Mouse (Mus musculus): ENCODE measurements at regions not wholly inside any gene's neighbourhood (a gene's known extent, or its start where the extent isn't known, plus 50 kb on each side); places are given as distances from the start of the nearest gene placed in this dataset.

DNA sequence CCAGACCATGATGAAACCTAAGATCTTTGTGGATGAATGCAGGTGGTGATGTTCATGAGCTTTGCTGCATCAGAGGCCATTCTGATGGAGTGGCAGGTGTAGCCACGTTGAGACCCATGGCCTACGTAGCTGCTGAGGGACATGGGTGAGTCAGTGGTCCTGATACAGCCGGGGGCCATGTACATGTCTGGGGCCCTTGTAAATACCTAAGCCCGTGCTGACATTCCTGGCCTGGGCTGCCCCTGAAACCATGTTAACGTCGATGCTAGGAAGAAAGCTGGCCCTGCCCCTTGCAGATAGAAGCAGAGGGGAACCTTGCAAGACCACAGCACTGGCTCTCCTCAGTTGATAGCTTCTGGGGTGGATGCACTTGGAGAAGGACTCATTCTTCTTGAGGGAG is 165.2 kb downstream of the Fam76b start:
- H3K4me3 ChIP-seq (ENCODE audit: control insufficient read depth, insufficient read depth, low read length) = no peak overlapping the region
- no peak for TF ChIP-seq CTCF (IDR thresholded peaks at IDR 0.05; ENCODE audit: borderline replicate concordance, control insufficient read depth, extremely low read depth, insufficient read depth, low read length, poor library complexity)
- TF ChIP-seq POLR2A (IDR thresholded peaks at IDR 0.05; ENCODE audit: control insufficient read depth, extremely low read depth, insufficient read depth, low read length, poor library complexity) = no peak
- H3K36me3 ChIP-seq (ENCODE audit: control insufficient read depth, insufficient read depth, low read length) = no peaks in the 10 kb centered on the region
- DNase-seq = no peak
- no peak overlapping the region for H3K27ac ChIP-seq (ENCODE audit: control insufficient read depth, insufficient read depth, low read length)
- H3K27me3 ChIP-seq (ENCODE audit: control insufficient read depth, insufficient read depth, low read length) = no peaks in the 10 kb centered on the region
- no peaks in the 10 kb centered on the region for H3K4me1 ChIP-seq (replicated peaks; ENCODE audit: control insufficient read depth, insufficient read depth, low read length)
- 89% methylated on average over 6 of the region's 6 CpGs for WGBS

DNA sequence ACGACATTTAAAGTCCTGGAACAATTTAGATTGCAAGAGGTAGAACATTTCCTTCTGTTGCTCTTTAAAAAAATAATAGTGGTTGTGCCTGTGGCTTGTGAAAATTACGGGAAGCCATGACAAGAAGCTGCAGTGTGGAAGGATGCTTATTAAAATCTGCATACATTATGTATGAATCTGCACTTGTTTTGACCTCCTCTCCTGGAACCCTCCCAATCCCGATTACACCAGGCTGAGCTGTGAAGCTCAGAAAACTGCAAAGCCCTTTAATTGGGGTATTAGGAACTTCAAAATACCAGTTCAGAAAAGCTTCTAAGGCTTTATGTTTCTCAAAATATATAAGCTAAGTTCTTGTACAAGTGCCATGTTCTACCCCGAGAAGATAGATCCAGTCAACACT is 171.8 kb downstream of the Fam76b start:
- no peak for DNase-seq
- no peaks in the 10 kb centered on the region for H3K4me1 ChIP-seq (replicated peaks; ENCODE audit: control insufficient read depth, insufficient read depth, low read length)
- WGBS = 91% methylated on average over 4 of the region's 4 CpGs
- no peaks in the 10 kb centered on the region for H3K27me3 ChIP-seq (ENCODE audit: control insufficient read depth, insufficient read depth, low read length)
- H3K36me3 ChIP-seq (ENCODE audit: control insufficient read depth, insufficient read depth, low read length) = no peaks in the 10 kb centered on the region
- H3K4me3 ChIP-seq (ENCODE audit: control insufficient read depth, insufficient read depth, low read length) = no peak overlapping the region
- TF ChIP-seq POLR2A (IDR thresholded peaks at IDR 0.05; ENCODE audit: control insufficient read depth, extremely low read depth, insufficient read depth, low read length, poor library complexity) = no peak
- H3K27ac ChIP-seq (ENCODE audit: control insufficient read depth, insufficient read depth, low read length) = no peak overlapping the region

DNA sequence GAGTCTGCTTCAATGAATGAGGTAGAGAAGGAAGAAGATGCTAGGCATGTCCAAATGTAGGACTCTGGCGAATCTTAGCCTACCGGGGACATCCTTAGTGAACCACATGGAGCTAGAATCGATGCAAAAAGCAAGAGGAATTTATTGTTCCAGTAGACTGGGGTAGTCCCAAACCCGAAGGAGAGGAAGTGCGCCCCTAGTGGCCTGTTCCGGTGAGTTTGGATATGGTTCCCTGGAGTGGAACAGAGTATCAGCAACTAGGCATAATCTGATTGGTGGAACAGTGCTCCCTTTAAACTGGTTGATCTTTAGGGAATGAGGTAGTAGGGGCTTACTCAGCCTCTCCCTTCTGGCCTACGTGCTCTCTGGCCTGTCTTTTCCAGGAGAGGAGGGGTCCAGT is 174.0 kb downstream of the Fam76b start:
- H3K27me3 ChIP-seq (ENCODE audit: control insufficient read depth, insufficient read depth, low read length) = no peaks in the 10 kb centered on the region
- TF ChIP-seq POLR2A (IDR thresholded peaks at IDR 0.05; ENCODE audit: control insufficient read depth, extremely low read depth, insufficient read depth, low read length, poor library complexity) = no peak

DNA sequence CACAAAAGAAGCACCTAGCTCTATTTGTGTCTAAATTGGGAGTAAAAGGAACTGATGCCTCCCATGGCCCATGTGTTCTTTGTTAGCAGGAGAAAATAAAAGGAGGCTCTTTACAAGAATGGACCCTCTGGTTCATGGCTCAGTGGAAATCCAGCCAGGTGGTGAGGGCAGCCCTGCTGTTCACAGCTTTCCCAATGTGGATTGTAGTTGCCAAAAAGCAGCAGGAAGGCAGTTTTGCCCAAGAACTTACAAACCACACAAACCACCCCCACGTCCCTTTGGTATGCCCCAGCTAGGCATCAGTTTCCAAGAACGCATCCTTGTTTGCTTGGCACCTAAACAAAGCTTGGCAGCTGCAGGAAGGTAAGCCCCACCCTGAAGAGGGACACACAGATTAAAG is 174.7 kb downstream of the Fam76b start:
- Histone ChIP-seq H3K4me3 (ENCODE audit: control insufficient read depth, insufficient read depth, low read length) (no peak overlapping the region), H3K27me3 (ENCODE audit: control insufficient read depth, insufficient read depth, low read length) (no peaks in the 10 kb centered on the region), H3K27ac (ENCODE audit: control insufficient read depth, insufficient read depth, low read length) (no peak overlapping the region), H3K4me1 (replicated peaks; ENCODE audit: control insufficient read depth, insufficient read depth, low read length) (0 out of 2 replicates have a peak, but pooled peaks cover 3% of the 10 kb centered on the region), H3K36me3 (ENCODE audit: control insufficient read depth, insufficient read depth, low read length) (no peaks in the 10 kb centered on the region)
- no peak for TF ChIP-seq CTCF (IDR thresholded peaks at IDR 0.05; ENCODE audit: borderline replicate concordance, control insufficient read depth, extremely low read depth, insufficient read depth, low read length, poor library complexity)
- TF ChIP-seq POLR2A (IDR thresholded peaks at IDR 0.05; ENCODE audit: control insufficient read depth, extremely low read depth, insufficient read depth, low read length, poor library complexity) = no peak
- DNase-seq = no peak
- 46% methylated on average over 2 of the region's 2 CpGs for WGBS

More for the DNA sequence above, 174.0 kb downstream of the Fam76b start:
- Histone ChIP-seq H3K27ac (ENCODE audit: control insufficient read depth, insufficient read depth, low read length) (no peak overlapping the region), H3K36me3 (ENCODE audit: control insufficient read depth, insufficient read depth, low read length) (no peaks in the 10 kb centered on the region), H3K4me3 (ENCODE audit: control insufficient read depth, insufficient read depth, low read length) (no peak overlapping the region), H3K4me1 (replicated peaks; ENCODE audit: control insufficient read depth, insufficient read depth, low read length) (0 out of 2 replicates have a peak, but pooled peaks cover 3% of the 10 kb centered on the region)
- DNase-seq = peak; percentile 35
- 89% methylated on average over 7 of the region's 7 CpGs for WGBS

DNA sequence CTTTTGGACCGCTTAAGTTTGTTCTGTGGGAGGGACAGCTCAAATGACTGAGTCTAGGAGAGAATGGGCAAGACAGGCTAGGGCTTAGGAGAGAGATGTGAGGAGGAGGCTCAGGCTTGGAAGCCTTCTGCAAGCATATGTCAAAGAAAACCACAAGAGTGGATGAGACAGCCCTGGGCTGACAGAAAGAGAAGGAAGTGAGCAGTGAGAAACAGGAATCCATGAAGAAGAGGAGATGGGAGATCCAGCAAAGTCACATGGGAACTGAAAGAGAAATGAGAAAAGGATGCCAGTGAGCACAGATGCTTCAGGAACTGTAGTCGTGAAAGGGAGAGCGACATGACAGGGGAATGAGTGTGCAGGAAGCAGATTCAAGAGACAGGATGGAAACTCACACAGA is 175.6 kb downstream of the Fam76b start:
- DNase-seq = no peak
- no peak overlapping the region for H3K27ac ChIP-seq (ENCODE audit: control insufficient read depth, insufficient read depth, low read length)
- 0 out of 2 replicates have a peak, but pooled peaks cover 3% of the 10 kb centered on the region for H3K4me1 ChIP-seq (replicated peaks; ENCODE audit: control insufficient read depth, insufficient read depth, low read length)
- H3K36me3 ChIP-seq (ENCODE audit: control insufficient read depth, insufficient read depth, low read length) = no peaks in the 10 kb centered on the region
- no peaks in the 10 kb centered on the region for H3K27me3 ChIP-seq (ENCODE audit: control insufficient read depth, insufficient read depth, low read length)
- no peak overlapping the region for H3K4me3 ChIP-seq (ENCODE audit: control insufficient read depth, insufficient read depth, low read length)
- no peak for TF ChIP-seq CTCF (IDR thresholded peaks at IDR 0.05; ENCODE audit: borderline replicate concordance, control insufficient read depth, extremely low read depth, insufficient read depth, low read length, poor library complexity)
- TF ChIP-seq POLR2A (IDR thresholded peaks at IDR 0.05; ENCODE audit: control insufficient read depth, extremely low read depth, insufficient read depth, low read length, poor library complexity) = no peak
- WGBS = 56% methylated on average over 3 of the region's 3 CpGs

DNA sequence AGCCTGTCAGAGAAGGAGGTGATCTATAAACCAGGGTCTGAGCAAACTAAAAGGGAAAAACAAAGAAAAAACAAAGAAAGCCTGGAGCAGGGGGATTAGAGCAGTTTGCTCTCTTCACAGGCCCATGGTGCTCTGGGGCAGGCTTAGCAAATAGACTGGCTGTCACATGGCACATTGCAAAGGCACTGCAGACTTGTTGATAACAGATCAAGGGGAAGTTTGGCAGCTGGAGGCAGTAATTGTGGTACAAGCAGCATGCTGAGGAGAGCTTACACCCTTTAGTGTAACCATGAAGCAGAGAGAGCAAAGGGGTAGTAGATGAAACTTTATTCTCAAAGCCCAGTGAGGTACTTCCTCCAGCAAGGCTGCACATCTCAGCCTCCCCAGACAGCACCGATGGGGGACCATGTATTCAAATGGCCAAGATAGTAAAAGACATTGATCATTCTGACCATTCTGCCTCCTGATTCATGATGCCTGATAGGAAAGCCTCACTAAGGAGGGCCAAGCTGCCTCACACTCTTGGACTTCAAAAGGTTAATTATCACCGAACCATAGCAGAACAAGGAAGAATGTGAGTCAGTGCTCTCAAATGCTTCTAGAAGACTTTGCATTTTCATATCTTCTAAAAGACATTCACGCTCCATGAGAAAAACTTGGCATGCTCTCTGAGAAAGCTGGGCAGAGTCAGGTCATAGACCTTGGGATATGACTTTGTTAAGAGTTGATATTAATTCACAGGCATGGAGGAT is 178.9 kb downstream of the Fam76b start:
- TF ChIP-seq POLR2A (IDR thresholded peaks at IDR 0.05; ENCODE audit: control insufficient read depth, extremely low read depth, insufficient read depth, low read length, poor library complexity) (no peak), CTCF (IDR thresholded peaks at IDR 0.05; ENCODE audit: borderline replicate concordance, control insufficient read depth, extremely low read depth, insufficient read depth, low read length, poor library complexity) (no peak)
- H3K4me1 ChIP-seq (replicated peaks; ENCODE audit: control insufficient read depth, insufficient read depth, low read length) = 0 out of 2 replicates have a peak, but pooled peaks cover 3% of the 10 kb centered on the region
- H3K27me3 ChIP-seq (ENCODE audit: control insufficient read depth, insufficient read depth, low read length) = no peaks in the 10 kb centered on the region
- 65% methylated on average over 3 of the region's 3 CpGs for WGBS
- H3K4me3 ChIP-seq (ENCODE audit: control insufficient read depth, insufficient read depth, low read length) = no peak overlapping the region
- no peak overlapping the region for H3K27ac ChIP-seq (ENCODE audit: control insufficient read depth, insufficient read depth, low read length)
- no peaks in the 10 kb centered on the region for H3K36me3 ChIP-seq (ENCODE audit: control insufficient read depth, insufficient read depth, low read length)
- no peak for DNase-seq

DNA sequence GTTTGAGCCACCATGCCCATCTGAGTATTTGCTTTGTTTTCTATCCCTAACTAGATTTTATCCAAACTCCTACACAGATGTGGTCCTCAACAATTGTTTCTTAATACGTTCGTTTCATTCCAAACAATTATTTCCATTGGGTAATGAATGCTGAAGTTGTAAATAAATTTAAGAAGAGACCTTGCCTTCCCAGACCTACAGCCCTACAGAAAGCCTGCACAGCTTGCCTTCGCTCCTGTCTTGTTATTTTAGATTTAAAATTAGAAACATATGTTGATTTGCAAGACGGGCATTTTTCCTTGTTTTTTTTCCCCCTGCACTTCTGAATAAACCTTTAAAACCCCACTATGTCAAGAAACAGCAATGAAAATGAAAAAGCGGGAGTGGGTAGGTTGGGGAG is 181.9 kb downstream of the Fam76b start:
- no peak for DNase-seq
- no peaks in the 10 kb centered on the region for H3K36me3 ChIP-seq (ENCODE audit: control insufficient read depth, insufficient read depth, low read length)
- 0 out of 2 replicates have a peak, but pooled peaks cover 3% of the 10 kb centered on the region for H3K4me1 ChIP-seq (replicated peaks; ENCODE audit: control insufficient read depth, insufficient read depth, low read length)
- 94% methylated on average over 5 of the region's 5 CpGs for WGBS
- no peaks in the 10 kb centered on the region for H3K27me3 ChIP-seq (ENCODE audit: control insufficient read depth, insufficient read depth, low read length)
- no peak overlapping the region for H3K27ac ChIP-seq (ENCODE audit: control insufficient read depth, insufficient read depth, low read length)
- no peak overlapping the region for H3K4me3 ChIP-seq (ENCODE audit: control insufficient read depth, insufficient read depth, low read length)
- no peak for TF ChIP-seq POLR2A (IDR thresholded peaks at IDR 0.05; ENCODE audit: control insufficient read depth, extremely low read depth, insufficient read depth, low read length, poor library complexity)
- TF ChIP-seq CTCF (IDR thresholded peaks at IDR 0.05; ENCODE audit: borderline replicate concordance, control insufficient read depth, extremely low read depth, insufficient read depth, low read length, poor library complexity) = no peak

Measured in thymus, adult 2 months (tissue).